8 mouse cellular contexts compared by ENCODE assay signal in genomic region chr5:57715524-57716400, GRCm38 (mm10). TPM values are rescaled to one million over a fixed set of nuclear protein-coding genes. Genes with fewer than 3 reads are reported as not detected.
DNase-seq lines count a peak whose midpoint lies in the region; ATAC-seq and TF ChIP-seq lines count a peak whose summit lies in the region.

No protein-coding gene starts in this region.

- H3K9me3 ChIP-seq in hindbrain, postnatal 0 days (ENCODE audit: low read length): no peaks in the 10 kb centered on the region
- H3K9me3 ChIP-seq in megakaryocyte, embryonic 14.5 days: no peaks in the 10 kb centered on the region

- peak; percentile 28 for ATAC-seq in common myeloid progenitor, adult 5-6 weeks (replicated peaks; ENCODE audit: low read depth, poor library complexity, severe bottlenecking)
- ATAC-seq in hindbrain, postnatal 0 days: peak; percentile 73

- no peak for TF ChIP-seq CTCF in gastrocnemius, adult 2 months (IDR thresholded peaks at IDR 0.05)
- TF ChIP-seq CTCF in hindbrain, postnatal 0 days (IDR thresholded peaks at IDR 0.05; ENCODE audit: low read depth): no peak

- peak overlapping the region; percentile 84 for H3K4me3 ChIP-seq in gastrocnemius, adult 2 months
- H3K4me3 ChIP-seq in hindbrain, postnatal 0 days (ENCODE audit: low read length): peak overlapping the region; percentile 75
- H3K4me3 ChIP-seq in megakaryocyte, embryonic 14.5 days (replicated peaks): peak overlapping the region; percentile 100

- no peaks in the 10 kb centered on the region for H3K4me1 ChIP-seq in hindbrain, postnatal 0 days (ENCODE audit: insufficient read depth, low read length)
- H3K4me1 ChIP-seq in megakaryocyte, embryonic 14.5 days: peaks cover 26% of the 10 kb centered on the region

- peak; percentile 69 for DNase-seq in adipocyte (ENCODE audit: low spot score)
- peak; percentile 83 for DNase-seq in gastrocnemius, adult 2 months
- DNase-seq in hindbrain, postnatal 0 days (ENCODE audit: low spot score): peak; percentile 92
- DNase-seq in left cerebral cortex, postnatal 10 days (ENCODE audit: extremely low spot score in 1 of 2, low spot score in 2 of 2): peak; percentile 87 to 88
- DNase-seq in right cerebral cortex, postnatal 25 days: peak; percentile 89
- DNase-seq in urinary bladder, postnatal 36 days (ENCODE audit: low spot score in 2 of 2): peak; percentile 60 to 74

- no peaks in the 10 kb centered on the region for H3K36me3 ChIP-seq in hindbrain, postnatal 0 days (ENCODE audit: insufficient read depth, low read length)
- peaks cover 10% of the 10 kb centered on the region for H3K36me3 ChIP-seq in megakaryocyte, embryonic 14.5 days (replicated peaks; ENCODE audit: low read length)

- intact Hi-C loops in gastrocnemius, adult 2 months (cut with DNase I): no loop called here
- intact Hi-C loops in left cerebral cortex, postnatal 10 days (cut with DNase I): loop anchor here (5.0 kb wide), 1 partner anchor 1022 kb away; no protein-coding TSS in a partner anchor

- H3K4me2 ChIP-seq in hindbrain, postnatal 0 days (ENCODE audit: low read depth, low read length): peak overlapping the region; percentile 78

- H3K9ac ChIP-seq in hindbrain, postnatal 0 days (replicated peaks; ENCODE audit: low read length): peak overlapping the region; percentile 67

- H3K27me3 ChIP-seq in hindbrain, postnatal 0 days (ENCODE audit: insufficient read depth, low read length): no peaks in the 10 kb centered on the region
- H3K27me3 ChIP-seq in megakaryocyte, embryonic 14.5 days (replicated peaks): no peaks in the 10 kb centered on the region

- WGBS in hindbrain, postnatal 0 days: under 1% methylated on average over 53 of the region's 53 CpGs

- peak overlapping the region; percentile 83 for H3K27ac ChIP-seq in gastrocnemius, adult 2 months
- peak overlapping the region; percentile 92 for H3K27ac ChIP-seq in hindbrain, postnatal 0 days

RNA-seq across cellular contexts. Expression of gene Pcdh7, which starts 2.0 kb away (rescaled TPM):
- 8.1 and 8.7 TPM in 2 replicates for total RNA-seq in common myeloid progenitor, adult 5-6 weeks (2017)
- total RNA-seq in gastrocnemius, adult 2 months (2021): 1 to 10 TPM; 2.3 to 2.9 TPM
- total RNA-seq in hindbrain, postnatal 0 days (2014; rRNA removed): 152 and 157 TPM in 2 replicates
- polyA plus RNA-seq in hindbrain, postnatal 0 days (2015; fragmentation: Nextera tagmentation; extraction: Ambion mirVana): 25.5 and 26.1 TPM in 2 replicates
- 100 to 1,000 TPM; 129 to 140 TPM for total RNA-seq in left cerebral cortex, postnatal 10 days (2021)
- 4.7 and 4.8 TPM in 2 replicates for polyA plus RNA-seq in megakaryocyte, embryonic 14.5 days (2012; ENCODE audit: insufficient read depth, low replicate concordance)

Comparison
In these comparisons a context has a peak if more than half of its experiments do, and no peak if none do; other contexts are left out.
1. Peak in every context shown above with its lines: DNase-seq, ATAC-seq, H3K4me3 ChIP-seq and H3K27ac ChIP-seq.
2. RNA of gene Pcdh7, which starts 2.0 kb away (total RNA-seq): 152 to 157 TPM in hindbrain, postnatal 0 days and 129 to 140 TPM in left cerebral cortex, postnatal 10 days; 8.1 to 8.7 TPM in common myeloid progenitor, adult 5-6 weeks and 2.3 to 2.9 TPM in gastrocnemius, adult 2 months; every median in the first group is over 10 times any median in the second.